Comparison of ENCODE assay signal across 8 mouse cellular contexts in genomic region chr10:81411471-81412400, GRCm38 (mm10). TPM values are rescaled to one million over a fixed set of nuclear protein-coding genes. Genes with fewer than 3 reads are reported as not detected.
DNase-seq lines count a peak whose midpoint lies in the region; ATAC-seq and TF ChIP-seq lines count a peak whose summit lies in the region.

No protein-coding gene starts in this region.

- TF ChIP-seq CTCF in kidney, adult 2 months (conservative IDR thresholded peaks at IDR 0.05; ENCODE audit: insufficient read depth, insufficient read length, low read depth, low read length) = no peak

- H3K9ac ChIP-seq in liver, embryonic 13.5 days = peak overlapping the region; percentile 7; the same call in 1 of the 2 replicates

- peaks cover 80% of the 10 kb centered on the region for H3K4me1 ChIP-seq in kidney, adult 2 months (ENCODE audit: control insufficient read depth, insufficient read depth, low read length)
- peaks cover 96% of the 10 kb centered on the region for H3K4me1 ChIP-seq in liver, embryonic 13.5 days (replicated peaks)

- H3K4me3 ChIP-seq in kidney, adult 2 months (ENCODE audit: insufficient read depth, low read depth, low read length) = no peak overlapping the region
- no peak overlapping the region for H3K4me3 ChIP-seq in liver, embryonic 13.5 days (replicated peaks)

- ATAC-seq in frontal cortex, adult (ENCODE audit: low TSS enrichment) = peak; percentile 18; the same call in 1 of the 2 replicates
- ATAC-seq in liver, embryonic 13.5 days (ENCODE audit: low read depth) = no peak
- no peak for ATAC-seq in CD4-positive, CD25-positive, alpha-beta regulatory T cell, adult 4 months

- peak overlapping the region; percentile 97 for H3K27ac ChIP-seq in kidney, adult 2 months (ENCODE audit: insufficient read depth, low read depth, low read length)
- H3K27ac ChIP-seq in liver, embryonic 13.5 days = peak overlapping the region; percentile 60

- 11% methylated on average over 18 of the region's 18 CpGs for WGBS in kidney, adult 2 months
- 65% methylated on average over 18 of the region's 18 CpGs for WGBS in liver, embryonic 13.5 days (ENCODE audit: insufficient replicate concordance)

- H3K9me3 ChIP-seq in liver, embryonic 13.5 days (replicated peaks) = no peaks in the 10 kb centered on the region

- no peak for DNase-seq in frontal cortex, postnatal 25 days (ENCODE audit: low spot score in 2 of 2)
- DNase-seq in cerebellum, postnatal 36 days = peak; percentile 88 to 89
- DNase-seq in heart, adult 8-10 months (ENCODE audit: low spot score) = peak; percentile 95
- peak; percentile 93 for DNase-seq in kidney, adult 2 months
- no peak for DNase-seq in liver, embryonic 13.5 days
- DNase-seq in ovary, postnatal 10 days (ENCODE audit: low spot score) = peak; percentile 92

- no peak overlapping the region for H3K4me2 ChIP-seq in liver, embryonic 13.5 days

- H3K36me3 ChIP-seq in kidney, adult 2 months (ENCODE audit: control insufficient read depth, insufficient read depth, low read length) = no peaks in the 10 kb centered on the region; the same call in 1 of the 2 replicates
- no peaks in the 10 kb centered on the region; the same call in 1 of the 2 replicates for H3K36me3 ChIP-seq in liver, embryonic 13.5 days

- no peak for TF ChIP-seq POLR2A in kidney, adult 2 months (IDR thresholded peaks at IDR 0.05; ENCODE audit: low read depth, low read length)

- no peaks in the 10 kb centered on the region for H3K27me3 ChIP-seq in kidney, adult 2 months (replicated peaks; ENCODE audit: control insufficient read depth, insufficient read depth, low read length)
- H3K27me3 ChIP-seq in liver, embryonic 13.5 days = peaks cover 25% of the 10 kb centered on the region

RNA-seq across cellular contexts. Expression of gene Smim24, which starts 18.9 kb away (rescaled TPM):
- 1 to 10 TPM; 1.4 to 2.4 (median 1.9) TPM for total RNA-seq in heart, adult 8-10 months (2022)
- polyA plus RNA-seq in kidney, adult 2 months (2012; rRNA removed) = 693 and 694 TPM in 2 replicates
- polyA plus RNA-seq in liver, embryonic 13.5 days (2015; fragmentation: Nextera tagmentation; extraction: Ambion mirVana) = 1.8 TPM in 2 replicates
- polyA plus RNA-seq in CD4-positive, CD25-positive, alpha-beta regulatory T cell, adult 4 months (2017; shearing (Covaris generic)) = 10 to 100 TPM in 1 of 2 experiments, 1 to 10 TPM in 1; 9.0 to 10.8 TPM

RNA-seq across cellular contexts. Expression of gene Gm48552, which starts 22.9 kb away (rescaled TPM):
- under 1 TPM in 2 of 4 experiments, not detected in 2; 0.50 to 0.72 TPM for total RNA-seq in heart, adult 8-10 months (2022)
- 1.0 and 2.8 TPM in 2 replicates for polyA plus RNA-seq in kidney, adult 2 months (2012; rRNA removed)
- 0.93 TPM in 1 of 2 replicates, not detected in the other for polyA plus RNA-seq in liver, embryonic 13.5 days (2015; fragmentation: Nextera tagmentation; extraction: Ambion mirVana)
- polyA plus RNA-seq in CD4-positive, CD25-positive, alpha-beta regulatory T cell, adult 4 months (2017; shearing (Covaris generic)) = 1 to 10 TPM in 1 of 2 experiments, under 1 TPM in 1; 0.71 to 2.3 TPM

RNA-seq across cellular contexts. Expression of gene Gm48551, which starts 27.5 kb away (rescaled TPM):
- total RNA-seq in heart, adult 8-10 months (2022) = 1 to 10 TPM in 2 of 4 experiments, under 1 TPM in 2; 0.73 to 1.3 (median 1.0) TPM
- 2.1 and 2.3 TPM in 2 replicates for polyA plus RNA-seq in kidney, adult 2 months (2012; rRNA removed)
- 0.86 and 0.89 TPM in 2 replicates for polyA plus RNA-seq in liver, embryonic 13.5 days (2015; fragmentation: Nextera tagmentation; extraction: Ambion mirVana)
- polyA plus RNA-seq in CD4-positive, CD25-positive, alpha-beta regulatory T cell, adult 4 months (2017; shearing (Covaris generic)) = 1 to 10 TPM; 2.2 to 3.7 TPM

RNA-seq across cellular contexts. Expression of gene Dohh, which starts 27.5 kb away (rescaled TPM):
- total RNA-seq in heart, adult 8-10 months (2022) = 10 to 100 TPM; 49.1 to 55.0 (median 53.8) TPM
- polyA plus RNA-seq in kidney, adult 2 months (2012; rRNA removed) = 60.6 and 79.8 TPM in 2 replicates
- polyA plus RNA-seq in liver, embryonic 13.5 days (2015; fragmentation: Nextera tagmentation; extraction: Ambion mirVana) = 61.1 and 68.7 TPM in 2 replicates
- 10 to 100 TPM in 1 of 2 experiments, 1 to 10 TPM in 1; 9.4 to 13.9 TPM for polyA plus RNA-seq in CD4-positive, CD25-positive, alpha-beta regulatory T cell, adult 4 months (2017; shearing (Covaris generic))

RNA-seq across cellular contexts. Expression of gene Fzr1, which starts 33.4 kb away (rescaled TPM):
- 10 to 100 TPM; 25.9 to 39.0 (median 32.2) TPM for total RNA-seq in heart, adult 8-10 months (2022)
- 41.1 and 49.8 TPM in 2 replicates for polyA plus RNA-seq in kidney, adult 2 months (2012; rRNA removed)
- 89.5 and 94.1 TPM in 2 replicates for polyA plus RNA-seq in liver, embryonic 13.5 days (2015; fragmentation: Nextera tagmentation; extraction: Ambion mirVana)
- 10 to 100 TPM; 12.3 to 16.4 TPM for polyA plus RNA-seq in CD4-positive, CD25-positive, alpha-beta regulatory T cell, adult 4 months (2017; shearing (Covaris generic))

Comparison
In these comparisons a context has a peak if more than half of its experiments do, and no peak if none do; other contexts are left out.
1. DNase-seq: peak in cerebellum, postnatal 36 days (2 of 2), heart, adult 8-10 months (single experiment), kidney, adult 2 months (single experiment) and ovary, postnatal 10 days (single experiment); none in frontal cortex, postnatal 25 days (0 of 2) and liver, embryonic 13.5 days (single experiment).
2. RNA of gene Smim24, which starts 18.9 kb away (polyA plus RNA-seq): 693 to 694 TPM in kidney, adult 2 months; 9.0 to 10.8 TPM in CD4-positive, CD25-positive, alpha-beta regulatory T cell, adult 4 months and 1.8 TPM in liver, embryonic 13.5 days; every median in the first group is over 10 times any median in the second.